Mouse (Mus musculus) hindbrain, embryonic 10.5 days (tissue): ENCODE data around the gene Armc5. TPM values are rescaled to one million over a fixed set of nuclear protein-coding genes. Genes with fewer than 3 reads are reported as not detected.
A peak's percentile ranks its signal among the peaks of the same experiment; 100 is the strongest.

Experiments
- DNase-seq: peaks from one replicate; pipeline ENCODE4 v3.0.0-alpha.2; 2017; ENCODE audit warnings: low spot score
- H3K27ac ChIP-seq: fragments of 300-500 bp; sonication (generic); 2 replicates; pipeline ENCODE4 v1.5.1; 2016; ENCODE audit warnings: mild to moderate bottlenecking, moderate library complexity
- H3K27me3 ChIP-seq: fragments of 300-500 bp; sonication (generic); 2 replicates; pipeline ENCODE4 v1.6.1; 2016; ENCODE audit warnings: mild to moderate bottlenecking; ENCODE audit not compliant: poor library complexity, insufficient read depth, severe bottlenecking
- H3K36me3 ChIP-seq: fragments of 300-500 bp; sonication (generic); 2 replicates; pipeline ENCODE4 v1.6.1; 2016; ENCODE audit warnings: mild to moderate bottlenecking, moderate library complexity
- H3K4me1 ChIP-seq: fragments of 300-500 bp; sonication (generic); replicated peaks from 2 replicates; pipeline ENCODE4 v1.6.1; 2016; ENCODE audit warnings: mild to moderate bottlenecking
- H3K4me3 ChIP-seq: fragments of 300-500 bp; sonication (generic); 2 replicates; pipeline ENCODE4 v1.5.1; 2016; ENCODE audit warnings: mild to moderate bottlenecking, moderate library complexity
- H3K9me3 ChIP-seq: fragments of 300-500 bp; sonication (generic); 2 replicates; pipeline ENCODE4 v1.6.1; 2016; ENCODE audit warnings: mild to moderate bottlenecking, moderate library complexity
- WGBS: fragments of 180-500 bp; shearing (Covaris S2); methylation state at CpG from one replicate; pipeline ENCODE4 v1.1.7; 2016; 5-methylcytosine and 5-hydroxymethylcytosine counted together
- polyA plus RNA-seq: library from polyadenylated mRNA; unstranded; fragments of >200 nt; fragmentation: Nextera tagmentation; extraction: Ambion mirVana; gene quantifications from 2 replicates; pipeline ENCODE4 v1.2.1, GENCODE M21; 2016

Armc5 gene
- polyA plus RNA-seq, 1 experiment from 2014 or later, result 19.6 TPM

- Histone ChIP-seq H3K4me3 (peak overlapping the region; percentile 61), H3K27ac (no peak overlapping the region), H3K9me3 (no peaks in the 10 kb centered on the region), H3K36me3 (peaks cover 16% of the 10 kb centered on the region), H3K4me1 (peaks cover 61% of the 10 kb centered on the region), H3K27me3 (peaks cover 53% of the 10 kb centered on the region)
- 88% methylated on average over 10 of the region's 10 CpGs for WGBS
- no peak for DNase-seq
Observed at GRCm38 (mm10) chr7:128248081-128249042, 11.2 kb downstream of the Armc5 start.

- no peak overlapping the region for H3K4me3 ChIP-seq
- H3K27me3 ChIP-seq, result peaks cover 56% of the 10 kb centered on the region
- no peaks in the 10 kb centered on the region for H3K9me3 ChIP-seq
- H3K27ac ChIP-seq, result no peak overlapping the region
- H3K4me1 ChIP-seq, result peaks cover 49% of the 10 kb centered on the region
- H3K36me3 ChIP-seq, result peaks cover 3% of the 10 kb centered on the region
- WGBS, result 81% methylated on average over 5 of the region's 5 CpGs
- no peak for DNase-seq
Observed at GRCm38 (mm10) chr7:128249998-128250397, 12.9 kb downstream of the Armc5 start.

GRCm38 (mm10) chr7:128251946-128252345, 14.8 kb downstream of the Armc5 start:
- no peak for DNase-seq
- WGBS, result 52% methylated on average over 12 of the region's 12 CpGs
- H3K27ac ChIP-seq, result peak overlapping the region; percentile 62; the same call in 1 of the 2 replicates
- no peaks in the 10 kb centered on the region for H3K36me3 ChIP-seq
- no peaks in the 10 kb centered on the region for H3K9me3 ChIP-seq
- H3K4me1 ChIP-seq, result peaks cover 31% of the 10 kb centered on the region
- H3K4me3 ChIP-seq, result peak overlapping the region; percentile 45
- H3K27me3 ChIP-seq, result peaks cover 44% of the 10 kb centered on the region

GRCm38 (mm10) chr7:128252609-128253008, 15.5 kb downstream of the Armc5 start:
- 13% methylated on average over 24 of the region's 24 CpGs for WGBS
- Histone ChIP-seq H3K9me3 (no peaks in the 10 kb centered on the region), H3K27me3 (peaks cover 44% of the 10 kb centered on the region), H3K36me3 (no peaks in the 10 kb centered on the region), H3K27ac (peak overlapping the region; percentile 62), H3K4me3 (peak overlapping the region; percentile 45), H3K4me1 (peaks cover 24% of the 10 kb centered on the region)
- peak; percentile 46 for DNase-seq

GRCm38 (mm10) chr7:128254978-128255377, 17.8 kb downstream of the Armc5 start:
- no peaks in the 10 kb centered on the region for H3K9me3 ChIP-seq
- H3K4me3 ChIP-seq, result no peak overlapping the region
- H3K4me1 ChIP-seq, result peaks cover 15% of the 10 kb centered on the region
- H3K36me3 ChIP-seq, result no peaks in the 10 kb centered on the region
- DNase-seq, result no peak
- no peak overlapping the region for H3K27ac ChIP-seq
- WGBS, result 72% methylated on average over 2 of the region's 2 CpGs
- H3K27me3 ChIP-seq, result peaks cover 34% of the 10 kb centered on the region

- H3K27ac ChIP-seq, result no peak overlapping the region
- WGBS, result 91% methylated on average over 5 of the region's 5 CpGs
- DNase-seq, result no peak
Observed at GRCm38 (mm10) chr7:128255757-128256156, 18.6 kb downstream of the Armc5 start.

GRCm38 (mm10) chr7:128256783-128257334, 19.7 kb downstream of the Armc5 start:
- H3K36me3 ChIP-seq, result no peaks in the 10 kb centered on the region
- H3K27ac ChIP-seq, result no peak overlapping the region
- no peak overlapping the region for H3K4me3 ChIP-seq
- DNase-seq, result no peak
- peaks cover 13% of the 10 kb centered on the region for H3K4me1 ChIP-seq
- WGBS, result 75% methylated on average over 5 of the region's 5 CpGs
- peaks cover 20% of the 10 kb centered on the region for H3K27me3 ChIP-seq
- H3K9me3 ChIP-seq, result no peaks in the 10 kb centered on the region

More at GRCm38 (mm10) chr7:128255757-128256156, 18.6 kb downstream of the Armc5 start:
- H3K27me3 ChIP-seq, result peaks cover 30% of the 10 kb centered on the region
- no peaks in the 10 kb centered on the region for H3K9me3 ChIP-seq
- no peak overlapping the region for H3K4me3 ChIP-seq
- peaks cover 15% of the 10 kb centered on the region for H3K4me1 ChIP-seq
- H3K36me3 ChIP-seq, result no peaks in the 10 kb centered on the region

GRCm38 (mm10) chr7:128265411-128265810, 28.3 kb downstream of the Armc5 start, which contains the start of gene Slc5a2:
TSS of gene Slc5a2 (plus strand) at chr7:128265657.
- Histone ChIP-seq H3K27ac (no peak within 1 kb of the TSS), H3K36me3 (peaks cover 4% of the 10 kb centered on the region; the same call in 1 of the 2 replicates), H3K27me3 (peaks cover 10% of the 10 kb centered on the region; the same call in 1 of the 2 replicates), H3K4me1 (0 out of 2 replicates have a peak, but pooled peaks cover 3% of the 10 kb centered on the region), H3K4me3 (no peak within 1 kb of the TSS), H3K9me3 (no peaks in the 10 kb centered on the region)
- WGBS, result 85% methylated on average over 6 of the region's 6 CpGs
- DNase-seq, result no peak

- DNase-seq, result no peak
- H3K36me3 ChIP-seq, result peaks cover 10% of the 10 kb centered on the region
- peaks cover 10% of the 10 kb centered on the region; the same call in 1 of the 2 replicates for H3K27me3 ChIP-seq
- H3K4me1 ChIP-seq, result 0 out of 2 replicates have a peak, but pooled peaks cover 4% of the 10 kb centered on the region
- H3K9me3 ChIP-seq, result no peaks in the 10 kb centered on the region
- no peak overlapping the region for H3K4me3 ChIP-seq
- WGBS, result 81% methylated on average over 5 of the region's 5 CpGs
- no peak overlapping the region for H3K27ac ChIP-seq
Observed at GRCm38 (mm10) chr7:128266056-128266455, 28.9 kb downstream of the Armc5 start.

GRCm38 (mm10) chr7:128267391-128267790, 30.2 kb downstream of the Armc5 start:
- H3K4me3 ChIP-seq, result no peak overlapping the region
- H3K27me3 ChIP-seq, result peaks cover 10% of the 10 kb centered on the region; the same call in 1 of the 2 replicates
- no peak for DNase-seq
- H3K4me1 ChIP-seq, result 0 out of 2 replicates have a peak, but pooled peaks cover 4% of the 10 kb centered on the region
- peaks cover 23% of the 10 kb centered on the region for H3K36me3 ChIP-seq
- 63% methylated on average over 13 of the region's 13 CpGs for WGBS
- H3K27ac ChIP-seq, result no peak overlapping the region
- H3K9me3 ChIP-seq, result no peaks in the 10 kb centered on the region

GRCm38 (mm10) chr7:128267813-128268212, 30.7 kb downstream of the Armc5 start:
- Histone ChIP-seq H3K27ac (no peak overlapping the region), H3K9me3 (no peaks in the 10 kb centered on the region), H3K4me3 (no peak overlapping the region), H3K36me3 (peaks cover 28% of the 10 kb centered on the region), H3K4me1 (0 out of 2 replicates have a peak, but pooled peaks cover 4% of the 10 kb centered on the region), H3K27me3 (peaks cover 10% of the 10 kb centered on the region; the same call in 1 of the 2 replicates)
- WGBS, result 87% methylated on average over 7 of the region's 7 CpGs
- no peak for DNase-seq

- no peak for DNase-seq
- H3K4me3 ChIP-seq, result no peak overlapping the region
- H3K9me3 ChIP-seq, result no peaks in the 10 kb centered on the region
- H3K27me3 ChIP-seq, result peaks cover 10% of the 10 kb centered on the region; the same call in 1 of the 2 replicates
- peak overlapping the region; percentile 53; the same call in 1 of the 2 replicates for H3K27ac ChIP-seq
- H3K36me3 ChIP-seq, result peaks cover 54% of the 10 kb centered on the region
- H3K4me1 ChIP-seq, result 0 out of 2 replicates have a peak, but pooled peaks cover 4% of the 10 kb centered on the region
- 57% methylated on average over 13 of the region's 13 CpGs for WGBS
Observed at GRCm38 (mm10) chr7:128270431-128270850, 33.3 kb downstream of the Armc5 start.
